Mouse (Mus musculus) hindlimb bud, embryonic 11.5 days (tissue): ENCODE data around the gene Cul1.
"Not testable (repeated sequence)": the region's sequence is repeated elsewhere in the genome, so short reads cannot be mapped to it uniquely, and the experiment has no call there.

Experiments used
- DNase-seq: peaks from one replicate; pipeline ENCODE4 v3.0.0-alpha.2; 2012; ENCODE audit warnings: low read depth, low spot score; ENCODE audit errors: extremely low spot score

The Cul1 gene

GRCm38 (mm10) chr6:47453098-47453497, at the start of gene Cul1:
Gene Cul1, plus strand, starts transcription at chr6:47453398.
- no peak for DNase-seq

GRCm38 (mm10) chr6:47404419-47405382, 48.5 kb upstream of the Cul1 start:
- no peak for DNase-seq

- no peak for DNase-seq
These were observed 40.2 kb upstream of the Cul1 start for GRCm38 (mm10) chr6:47412886-47413606.

- DNase-seq, result no peak
These were observed 39.5 kb upstream of the Cul1 start for GRCm38 (mm10) chr6:47413656-47414055.

- no peak for DNase-seq
These were observed 34.5 kb upstream of the Cul1 start for GRCm38 (mm10) chr6:47418691-47419090.

- no peak for DNase-seq
These were observed 33.0 kb upstream of the Cul1 start for GRCm38 (mm10) chr6:47420156-47420555.

GRCm38 (mm10) chr6:47421221-47421620, 32.0 kb upstream of the Cul1 start:
- DNase-seq, result no peak

GRCm38 (mm10) chr6:47426136-47426535, 27.1 kb upstream of the Cul1 start:
- no peak for DNase-seq

- not testable (repeated sequence) for DNase-seq
These were observed 26.6 kb upstream of the Cul1 start for GRCm38 (mm10) chr6:47426556-47426955.

GRCm38 (mm10) chr6:47432795-47433194, 20.4 kb upstream of the Cul1 start:
- DNase-seq, result not testable (repeated sequence)

- DNase-seq, result no peak
These were observed 13.1 kb upstream of the Cul1 start for GRCm38 (mm10) chr6:47440080-47440479.

- DNase-seq, result no peak
These were observed 5.5 kb upstream of the Cul1 start for GRCm38 (mm10) chr6:47447658-47448057.

- peak; percentile 14 for DNase-seq
These were observed 428 bp downstream of the Cul1 start for GRCm38 (mm10) chr6:47453522-47454130.

GRCm38 (mm10) chr6:47454131-47454574, 955 bp downstream of the Cul1 start:
- no peak for DNase-seq

GRCm38 (mm10) chr6:47454575-47455571, 1.7 kb downstream of the Cul1 start:
- DNase-seq, result peak; percentile 14

- no peak for DNase-seq
These were observed 2.6 kb downstream of the Cul1 start for GRCm38 (mm10) chr6:47455843-47456242.

GRCm38 (mm10) chr6:47456853-47457252, 3.7 kb downstream of the Cul1 start:
- DNase-seq, result no peak

GRCm38 (mm10) chr6:47465400-47465799, 12.2 kb downstream of the Cul1 start:
- DNase-seq, result no peak

- no peak for DNase-seq
These were observed 13.3 kb downstream of the Cul1 start for GRCm38 (mm10) chr6:47466488-47466887.

GRCm38 (mm10) chr6:47467058-47467457, 13.9 kb downstream of the Cul1 start:
- DNase-seq, result no peak
